Mouse (Mus musculus) CD4-positive, CD25-positive, alpha-beta regulatory T cell, adult 4 months (primary cell): ENCODE data around the gene Ctu2. TPM values are rescaled to one million over a fixed set of nuclear protein-coding genes. Genes with fewer than 3 reads are reported as not detected.
A peak's percentile ranks its signal among the peaks of the same experiment; 100 is the strongest.

Experiments used
- ATAC-seq: one replicate; pipeline ENCODE4 v1.8.0; 2017
- polyA plus RNA-seq, 2 experiments: library from polyadenylated mRNA; unstranded; fragments of 100-300 nt; shearing (Covaris generic); gene quantifications; one replicate each; pipeline ENCODE4 v1.2.1; 2017

The Ctu2 gene
- polyA plus RNA-seq, 2 experiments from 2014 or later = 11.5 to 16.9 TPM

DNA sequence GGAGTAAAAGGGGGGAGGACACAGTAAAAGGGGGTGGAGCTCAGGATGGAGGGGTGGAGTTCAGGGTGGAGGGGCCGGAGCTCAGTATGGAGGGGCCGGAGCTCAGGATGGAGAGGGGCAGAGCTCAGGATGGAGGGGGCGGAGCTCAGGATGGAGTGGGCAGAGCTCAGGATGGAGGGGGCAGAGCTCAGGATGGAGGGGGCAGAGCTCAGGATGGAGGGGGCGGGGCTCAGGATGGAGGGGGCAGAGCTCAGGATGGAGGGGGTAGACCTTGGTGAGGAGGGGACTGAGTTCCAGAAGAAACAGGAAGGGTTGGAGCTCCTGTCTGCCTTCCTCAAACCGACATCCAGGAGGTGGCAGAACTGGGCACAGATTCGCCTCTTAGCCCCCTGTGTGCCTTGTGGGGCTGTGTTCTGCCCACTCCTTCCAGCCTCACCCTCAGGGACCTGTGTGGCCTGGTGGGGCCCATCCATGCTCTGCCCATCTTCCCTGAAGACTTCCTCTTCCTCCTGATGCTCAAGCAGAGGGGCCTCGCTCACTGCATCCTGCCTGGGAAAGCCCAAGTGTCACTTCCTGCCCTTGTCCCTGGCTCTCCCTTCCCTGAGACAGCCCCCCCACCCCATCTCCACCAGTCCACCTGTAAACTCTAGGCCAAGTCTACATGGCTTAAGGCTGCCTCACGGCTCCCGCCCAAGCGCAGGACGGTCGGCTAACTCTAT lies 21.2 kb downstream of the Ctu2 start:
- ATAC-seq = no peak

- ATAC-seq = no peak
Measured at GRCm38 (mm10) chr8:122497912-122498311, 22.0 kb downstream of the Ctu2 start.

- peak; percentile 84 for ATAC-seq
Measured at GRCm38 (mm10) chr8:122500856-122501255, 24.9 kb downstream of the Ctu2 start.

DNA sequence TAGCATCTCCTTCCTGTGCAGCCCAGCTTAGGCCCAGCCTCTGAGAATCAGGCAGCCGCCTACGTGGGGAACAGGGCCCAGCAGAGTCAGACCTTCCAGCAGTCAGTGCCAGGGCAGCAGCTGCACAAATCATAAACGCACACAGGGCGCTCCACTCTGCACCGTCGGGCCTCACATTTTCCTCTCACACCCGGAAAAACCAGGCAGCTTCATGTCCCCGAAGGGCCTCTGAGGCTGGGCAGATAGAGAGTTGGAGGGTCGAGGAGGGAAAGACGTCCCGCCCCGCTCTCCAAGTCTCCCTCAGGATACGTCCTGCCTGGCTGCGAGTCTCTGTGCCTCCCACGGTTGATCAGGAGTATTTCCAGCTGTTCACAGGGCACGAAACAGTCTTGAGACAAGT lies 35.6 kb downstream of the Ctu2 start:
- ATAC-seq = no peak

DNA sequence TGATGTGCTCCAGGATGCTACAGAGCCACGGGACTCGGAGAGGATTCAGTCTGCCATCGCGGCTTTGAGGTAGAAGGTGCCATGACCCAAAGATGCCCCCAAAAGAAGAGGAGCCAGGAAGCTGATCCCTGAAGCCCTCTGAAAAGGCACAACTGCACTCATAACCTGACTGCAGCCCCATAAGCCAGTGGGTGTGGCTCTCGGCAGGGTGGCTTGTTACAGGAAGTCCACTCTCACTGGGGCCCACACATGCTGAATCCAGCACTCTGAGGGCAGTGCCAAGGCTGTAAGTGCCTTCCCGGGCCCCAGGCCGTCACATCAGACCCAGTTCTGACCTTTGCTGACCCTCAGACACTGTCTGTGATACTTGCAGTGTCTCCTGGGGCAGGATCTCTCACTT lies 36.4 kb downstream of the Ctu2 start:
- ATAC-seq = no peak

DNA sequence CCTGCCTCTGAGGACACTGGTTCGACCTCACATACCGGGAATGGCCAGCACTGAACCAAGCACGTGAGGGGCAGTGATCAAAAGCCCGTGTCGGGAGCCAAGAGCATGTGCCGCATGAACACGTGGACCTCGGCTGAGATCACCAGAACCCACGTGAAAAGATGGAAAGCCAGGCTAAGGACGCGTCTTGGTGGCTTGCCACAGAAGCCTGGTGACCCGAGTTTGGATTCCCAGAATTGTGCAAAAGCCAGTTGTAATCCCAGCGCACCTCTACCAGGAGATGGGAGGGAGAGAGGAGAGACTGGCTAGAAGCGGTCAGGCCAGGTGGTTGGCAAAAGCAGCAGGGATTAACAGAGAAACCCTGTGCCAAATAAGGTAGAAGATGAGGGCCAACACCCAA lies 39.8 kb downstream of the Ctu2 start:
- no peak for ATAC-seq

DNA sequence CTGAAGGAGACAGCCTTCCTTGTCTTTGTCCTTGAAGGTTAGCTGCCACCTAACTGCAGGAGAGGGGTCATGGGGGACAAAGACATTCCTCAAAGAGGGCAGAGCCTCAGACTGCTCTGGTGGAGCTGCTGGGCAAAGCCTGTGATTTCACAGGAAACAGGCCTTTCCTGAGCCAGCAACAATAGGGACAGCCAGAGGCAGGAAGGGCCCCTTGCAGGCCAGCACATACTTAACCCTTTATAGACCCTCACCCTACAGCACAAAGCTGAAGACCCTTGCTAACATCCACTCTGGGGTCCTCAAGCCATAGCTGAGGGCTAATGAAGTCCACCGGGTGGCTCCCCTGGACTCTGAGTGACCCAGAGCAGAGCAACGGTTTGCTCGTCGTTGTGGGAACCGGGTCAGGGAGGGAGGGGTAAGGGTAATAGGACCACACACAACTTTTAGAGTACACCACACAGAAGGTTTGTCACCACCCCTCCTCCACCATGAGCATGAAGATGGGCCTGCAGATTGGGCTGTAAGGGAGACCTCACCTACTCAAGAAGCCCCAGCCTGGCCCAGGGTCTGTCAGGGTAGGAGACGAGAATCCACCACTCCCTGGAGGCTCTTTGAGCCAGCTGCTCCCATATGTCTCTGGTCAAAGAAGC lies 41.7 kb downstream of the Ctu2 start:
- no peak for ATAC-seq

DNA sequence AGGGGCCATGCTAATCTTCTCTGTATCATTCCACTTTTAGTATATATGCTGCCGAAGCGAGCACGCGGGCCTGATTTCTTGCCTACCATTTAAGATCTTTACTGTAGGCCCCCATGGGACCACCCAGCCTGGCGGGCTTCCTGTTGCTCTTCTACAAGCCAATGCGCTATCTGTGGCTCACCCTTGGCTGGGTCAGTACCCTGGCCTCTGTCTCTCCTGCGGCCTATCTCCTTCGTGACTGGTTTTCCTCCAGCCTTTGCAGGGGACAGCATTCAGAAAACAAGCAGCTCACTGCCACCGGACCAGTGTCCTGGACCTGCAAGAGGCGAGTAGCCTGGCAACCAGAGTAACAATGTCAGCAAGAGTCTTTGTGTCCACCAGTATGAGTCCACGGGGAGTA lies 44.7 kb downstream of the Ctu2 start:
- no peak for ATAC-seq

- ATAC-seq = no peak
Measured at GRCm38 (mm10) chr8:122522796-122523651, 47.1 kb downstream of the Ctu2 start.

- no peak for ATAC-seq
Measured at GRCm38 (mm10) chr8:122523652-122524360, 47.9 kb downstream of the Ctu2 start.

DNA sequence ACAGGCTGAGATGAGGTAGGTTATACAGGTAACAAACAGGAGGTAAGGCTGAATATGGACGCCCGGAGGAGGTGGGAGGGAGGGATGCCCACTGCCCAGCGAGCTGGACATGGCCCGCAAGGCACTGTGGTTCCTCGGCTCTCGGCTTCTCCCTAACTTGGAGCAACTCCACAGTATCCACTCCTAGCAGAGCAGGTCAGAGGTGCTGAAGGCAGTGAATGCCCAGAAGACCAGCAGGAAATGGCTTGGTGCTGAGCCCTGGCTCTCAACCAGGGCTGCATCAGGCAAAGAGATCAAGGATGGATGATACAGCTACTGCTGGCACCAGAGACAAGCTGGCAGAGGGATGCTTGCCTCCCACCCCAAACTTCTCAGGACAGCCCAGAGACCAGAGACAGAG lies 48.6 kb downstream of the Ctu2 start:
- no peak for ATAC-seq

GRCm38 (mm10) chr8:122525004-122525403 lies 49.1 kb downstream of the Ctu2 start:
- ATAC-seq = no peak

DNA sequence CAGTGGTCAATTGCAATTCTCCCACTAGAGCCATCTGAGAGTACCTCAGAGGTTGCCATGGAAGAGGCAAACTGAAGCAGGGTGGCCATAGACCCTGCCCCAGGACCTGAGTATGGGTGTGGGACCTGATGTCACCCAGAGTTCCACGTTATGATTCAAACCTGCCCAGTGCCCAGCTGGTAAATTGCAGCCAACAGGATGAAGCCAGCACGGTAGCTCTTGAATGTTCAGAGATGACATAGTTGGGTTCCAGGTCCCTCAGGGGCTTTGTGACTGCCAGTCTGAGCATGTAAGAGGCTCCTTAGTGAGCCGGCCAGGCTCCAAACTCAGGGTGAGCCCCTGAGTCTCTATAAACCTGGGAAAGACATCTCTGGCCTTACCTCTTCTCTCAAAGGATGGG lies 50.1 kb downstream of the Ctu2 start:
- ATAC-seq = no peak

DNA sequence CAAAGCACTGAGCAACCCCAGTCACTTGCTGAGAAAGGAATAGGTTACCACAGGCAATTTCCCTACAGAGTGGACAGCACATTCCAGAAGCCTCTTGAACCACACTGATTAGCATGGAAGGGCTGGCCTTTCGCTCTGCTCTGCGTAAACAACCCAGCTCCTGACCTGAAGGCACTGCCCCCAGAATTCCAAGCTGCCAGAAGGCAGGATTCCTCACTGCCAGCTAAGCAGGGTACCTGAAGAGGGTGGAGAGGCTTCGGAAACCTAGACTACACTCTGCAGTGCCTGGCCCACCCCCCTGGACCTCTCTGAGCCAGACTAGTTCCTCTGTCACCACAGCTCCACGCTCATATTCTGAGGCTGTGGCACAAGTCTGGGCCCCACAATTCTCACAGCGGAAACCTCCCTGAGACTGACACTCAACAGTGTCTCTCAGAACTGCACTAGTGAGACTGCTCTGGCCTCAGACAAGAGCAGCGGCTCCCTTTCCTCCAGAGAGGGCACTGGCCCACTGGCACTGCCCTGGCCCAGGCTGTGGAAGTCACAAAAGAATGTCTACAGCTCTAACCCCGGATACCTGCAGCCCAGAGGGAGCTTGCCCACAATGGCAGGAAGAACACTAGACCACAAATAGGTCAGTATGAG lies 50.7 kb downstream of the Ctu2 start:
- no peak for ATAC-seq

DNA sequence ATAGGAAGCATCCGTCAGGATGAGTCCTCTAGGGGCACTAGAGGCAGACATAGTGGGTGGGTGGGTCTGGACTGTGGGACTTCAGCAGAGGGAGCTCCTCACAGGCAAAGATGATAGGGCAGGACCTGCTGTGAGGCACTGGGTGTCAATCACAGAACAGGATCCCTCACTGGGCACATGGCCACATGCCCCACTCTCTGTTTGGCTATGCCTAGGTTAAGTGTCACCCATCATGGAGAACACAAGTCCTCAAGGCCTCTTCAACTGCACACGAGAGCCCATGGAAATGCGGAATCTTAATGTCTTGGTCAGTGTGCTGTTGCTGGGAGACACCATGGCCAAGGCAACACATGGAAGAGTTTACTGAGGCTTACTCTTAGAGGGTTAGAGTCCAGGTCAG lies 52.0 kb downstream of the Ctu2 start:
- ATAC-seq = no peak

DNA sequence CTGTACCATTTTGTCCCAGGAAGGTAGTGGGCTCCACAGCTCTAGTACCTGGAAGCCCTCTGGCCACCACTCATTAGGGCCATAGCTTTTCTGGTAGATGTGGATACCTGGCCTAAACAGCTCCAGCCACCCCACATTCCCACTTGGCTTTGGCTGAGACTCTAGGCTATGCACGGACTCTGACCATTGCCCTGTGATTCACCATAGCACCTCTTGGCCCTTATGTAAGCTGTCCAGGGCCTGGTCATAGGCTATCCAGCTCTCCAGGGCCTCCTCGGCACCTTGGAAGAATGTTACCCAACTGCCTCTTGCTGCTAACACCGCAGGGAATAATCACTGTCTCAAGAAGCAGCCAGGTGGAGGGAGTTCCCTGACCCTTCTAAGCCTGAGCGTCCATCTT lies 53.2 kb downstream of the Ctu2 start:
- no peak for ATAC-seq

- ATAC-seq = no peak
Measured at GRCm38 (mm10) chr8:122531312-122531711, 55.4 kb downstream of the Ctu2 start.

Other genes with a start within 250 kb of the Ctu2 start
- gene Zfpm1, start 194.0 kb upstream of the Ctu2 start, polyA plus RNA-seq = under 1 TPM; 0.46 to 0.82 TPM
- gene Trhr2, start 115.4 kb upstream of the Ctu2 start, polyA plus RNA-seq = not detected
- 10 to 100 TPM; 12.1 to 12.7 TPM for gene Zc3h18, start 99.5 kb upstream of the Ctu2 start, polyA plus RNA-seq
- gene Il17c, start 54.1 kb upstream of the Ctu2 start, polyA plus RNA-seq = under 1 TPM in 1 of 2 experiments, not detected in 1; 0.77 TPM
- 100 to 1,000 TPM; 801 to 968 TPM for gene Cyba, start 43.2 kb upstream of the Ctu2 start, polyA plus RNA-seq
- 10 to 100 TPM; 12.6 to 20.0 TPM for gene Mvd, start 32.7 kb upstream of the Ctu2 start, polyA plus RNA-seq
- 1 to 10 TPM; 2.6 to 5.2 TPM for gene Snai3, start 15.4 kb upstream of the Ctu2 start, polyA plus RNA-seq
- gene Rnf166, start 79 bp upstream of the Ctu2 start, polyA plus RNA-seq = 10 to 100 TPM; 27.3 to 31.0 TPM
- 10 to 100 TPM; 15.3 to 22.7 TPM for gene Piezo1, start 75.2 kb downstream of the Ctu2 start, polyA plus RNA-seq
- 10 to 100 TPM in 1 of 2 experiments, 1 to 10 TPM in 1; 8.2 to 12.6 TPM for gene Cdt1, start 91.9 kb downstream of the Ctu2 start, polyA plus RNA-seq
- 100 to 1,000 TPM; 146 to 207 TPM for gene Aprt, start 100.8 kb downstream of the Ctu2 start, polyA plus RNA-seq
- gene Galns, start 135.3 kb downstream of the Ctu2 start, polyA plus RNA-seq = 10 to 100 TPM in 1 of 2 experiments, 1 to 10 TPM in 1; 8.7 to 12.7 TPM
- 10 to 100 TPM; 45.0 to 70.1 TPM for gene Trappc2l, start 135.5 kb downstream of the Ctu2 start, polyA plus RNA-seq
- not detected for gene Pabpn1l, start 146.6 kb downstream of the Ctu2 start, polyA plus RNA-seq
- gene Cbfa2t3, start 223.0 kb downstream of the Ctu2 start, polyA plus RNA-seq = under 1 TPM in 1 of 2 experiments, not detected in 1; 0.25 TPM